Mouse (Mus musculus) adrenal gland (tissue): ENCODE results near the gene Selenon.
"Not testable (repeated sequence)": the region's sequence is repeated elsewhere in the genome, so short reads cannot be mapped to it uniquely, and the experiment has no call there.

Experiments used
- intact Hi-C: fragments of 180-260 bp; cut with DNase I; formaldehyde crosslinking; loops from one replicate; pipeline ENCODE4 v1.15.1; 2025

The Selenon gene

DNA sequence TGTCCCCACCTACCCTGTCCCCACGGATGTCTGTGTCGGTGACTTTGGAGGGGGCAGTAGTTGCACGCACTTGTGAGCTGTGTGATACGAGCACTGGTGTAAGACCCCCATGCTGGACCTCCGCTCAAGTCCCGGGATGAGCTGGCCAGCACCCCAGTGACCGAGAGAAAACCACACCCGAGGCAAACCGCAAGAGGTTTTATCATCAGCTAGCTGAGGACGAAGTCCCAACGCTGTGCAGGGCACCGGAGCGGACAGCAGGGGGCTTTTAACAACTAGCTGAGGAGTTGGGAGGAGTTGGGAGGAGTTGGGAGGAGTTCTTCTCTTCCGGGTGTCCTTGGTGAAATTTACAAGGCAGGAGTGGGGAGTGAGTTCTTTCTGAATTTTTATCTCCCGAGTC is 39.2 kb downstream of the Selenon start:
- intact Hi-C loops: no loop called here

DNA sequence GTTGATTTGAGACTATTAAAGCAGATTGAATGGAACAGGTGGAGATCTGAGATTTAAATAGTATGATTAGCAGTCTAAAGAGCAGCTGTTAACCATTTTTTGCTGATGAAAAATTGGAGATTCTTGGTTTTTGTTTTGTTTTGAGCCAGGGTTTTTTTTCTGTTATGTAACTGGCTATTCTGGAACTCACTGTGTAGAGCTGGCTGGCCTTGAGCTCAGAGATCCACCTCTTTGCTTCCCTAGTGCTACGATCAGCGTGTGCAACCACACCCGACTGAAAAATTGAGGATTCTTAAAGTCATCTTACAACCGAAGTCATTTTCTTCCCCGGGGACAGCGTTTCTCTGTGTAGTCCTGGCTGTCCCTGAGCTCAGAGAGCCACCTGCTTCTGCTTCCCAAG is 40.2 kb downstream of the Selenon start:
- intact Hi-C loops: no loop called here

GRCm38 (mm10) chr4:134510845-134511411 is 41.0 kb downstream of the Selenon start, which contains the start of gene Aunip:
Gene Aunip, plus strand, starts transcription at chr4:134510999.
- intact Hi-C loops: no loop called here

GRCm38 (mm10) chr4:134510396-134510795 is 41.6 kb downstream of the Selenon start:
- intact Hi-C loops: no loop called here

GRCm38 (mm10) chr4:134506713-134507112 is 45.3 kb downstream of the Selenon start:
- intact Hi-C loops: no loop called here

- intact Hi-C loops: no loop called here
Observed at GRCm38 (mm10) chr4:134505966-134506594, 45.9 kb downstream of the Selenon start.

DNA sequence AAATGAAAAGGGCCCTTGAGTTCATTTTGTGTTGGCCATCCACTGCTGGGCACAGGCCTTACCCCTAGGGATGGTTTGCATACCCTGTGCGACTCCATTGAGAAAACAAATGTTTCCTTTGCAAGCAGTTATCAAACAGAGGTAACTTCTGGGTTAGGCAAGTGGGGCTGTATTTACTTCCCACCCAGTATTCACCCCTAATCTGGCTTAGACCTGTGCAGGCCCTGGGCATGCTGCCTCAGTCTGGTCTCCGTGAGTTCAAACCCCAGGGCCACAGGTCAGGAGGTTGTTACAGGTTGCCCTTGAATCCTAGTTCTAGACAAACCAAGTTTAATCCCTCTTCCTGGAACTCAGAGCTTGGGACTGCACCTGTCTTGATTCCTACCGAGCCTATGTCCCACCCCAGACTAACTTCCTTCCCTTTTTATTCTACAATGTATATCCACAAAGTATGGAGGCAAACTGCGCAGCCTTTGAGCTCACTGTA is 46.6 kb downstream of the Selenon start:
- intact Hi-C loops: no loop called here

GRCm38 (mm10) chr4:134503686-134504357 is 48.1 kb downstream of the Selenon start:
- intact Hi-C loops: no loop called here

DNA sequence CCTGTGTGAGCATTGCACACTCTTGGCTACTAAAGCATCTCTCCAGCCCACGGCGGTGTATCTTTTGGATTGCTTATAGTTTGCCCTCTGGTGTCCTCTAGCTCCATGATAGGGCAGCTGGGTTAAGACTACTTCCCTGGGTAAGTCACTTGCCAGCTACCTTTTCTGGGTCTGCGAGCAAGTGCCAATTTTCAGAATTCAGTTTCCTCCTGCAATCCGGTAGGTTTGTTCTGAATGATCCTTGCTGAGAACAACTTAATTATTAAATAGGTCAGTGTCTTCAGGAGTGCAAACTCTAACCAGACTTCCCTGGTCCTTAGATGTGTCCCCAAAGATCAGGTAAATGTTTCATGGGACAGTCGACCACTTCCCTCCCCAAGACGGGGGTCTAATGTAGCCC is 50.9 kb downstream of the Selenon start:
- intact Hi-C loops: no loop called here

DNA sequence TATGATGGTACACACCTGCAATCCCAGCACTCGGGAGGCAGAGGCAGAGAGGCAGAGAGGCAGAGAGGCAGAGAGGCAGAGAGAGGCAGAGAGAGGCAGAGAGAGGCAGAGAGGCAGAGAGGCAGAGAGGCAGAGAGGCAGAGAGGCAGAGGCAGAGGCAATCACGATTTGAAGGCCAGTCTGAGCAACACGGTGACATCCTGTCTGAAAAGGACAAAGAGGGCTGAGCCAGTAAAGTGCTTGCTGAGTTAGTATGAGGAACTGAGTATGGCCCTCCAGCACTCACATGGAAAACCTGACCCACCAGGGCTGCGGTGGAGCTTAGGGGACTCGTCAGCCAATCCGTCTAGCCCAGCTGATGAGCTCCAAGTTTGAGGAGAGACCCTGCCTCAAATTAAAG is 53.0 kb downstream of the Selenon start:
- intact Hi-C loops: not testable (repeated sequence)

DNA sequence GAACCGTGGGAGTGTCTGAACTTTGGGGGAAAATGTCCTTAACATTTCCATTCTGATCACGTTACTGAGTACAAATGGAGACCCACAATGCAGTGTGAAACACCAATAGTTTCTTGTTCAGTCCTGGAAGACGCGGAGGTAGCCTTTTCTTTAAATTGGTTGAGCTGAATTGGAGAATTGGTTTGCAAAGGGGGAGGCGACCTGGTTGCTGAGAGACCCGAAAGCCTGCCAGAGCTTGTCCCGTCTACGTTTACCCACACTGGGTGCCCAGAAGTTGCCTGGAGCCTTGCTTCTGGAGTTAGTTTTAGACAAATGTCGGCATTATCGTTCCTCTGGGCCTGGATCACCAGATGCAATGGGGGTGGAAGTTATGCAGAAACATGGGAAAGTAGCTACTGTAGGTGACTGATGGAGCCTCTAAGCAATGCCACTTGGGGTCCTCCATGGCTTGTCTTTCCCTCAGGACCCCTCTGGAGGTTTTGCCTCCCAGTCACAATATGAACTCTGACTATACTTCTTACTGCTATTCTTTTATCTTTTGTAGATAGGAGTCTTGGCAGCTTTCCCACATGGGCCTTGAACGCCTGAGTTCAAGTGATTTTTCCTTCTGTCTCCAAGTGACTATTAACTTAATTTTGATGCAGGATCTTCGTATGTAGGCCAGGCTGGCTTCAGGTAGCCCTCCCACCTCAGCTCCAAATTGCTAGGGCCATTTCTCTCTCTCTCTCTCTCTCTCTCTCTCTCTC is 53.8 kb downstream of the Selenon start:
- intact Hi-C loops: no loop called here

- intact Hi-C loops: no loop called here
Observed at GRCm38 (mm10) chr4:134497223-134497622, 54.7 kb downstream of the Selenon start.

GRCm38 (mm10) chr4:134496595-134497210 is 55.3 kb downstream of the Selenon start, which contains the start of gene Paqr7:
Gene Paqr7, plus strand, starts transcription at chr4:134496697.
- intact Hi-C loops: no loop called here

- intact Hi-C loops: no loop called here
Observed at GRCm38 (mm10) chr4:134495546-134495923, 56.4 kb downstream of the Selenon start.

DNA sequence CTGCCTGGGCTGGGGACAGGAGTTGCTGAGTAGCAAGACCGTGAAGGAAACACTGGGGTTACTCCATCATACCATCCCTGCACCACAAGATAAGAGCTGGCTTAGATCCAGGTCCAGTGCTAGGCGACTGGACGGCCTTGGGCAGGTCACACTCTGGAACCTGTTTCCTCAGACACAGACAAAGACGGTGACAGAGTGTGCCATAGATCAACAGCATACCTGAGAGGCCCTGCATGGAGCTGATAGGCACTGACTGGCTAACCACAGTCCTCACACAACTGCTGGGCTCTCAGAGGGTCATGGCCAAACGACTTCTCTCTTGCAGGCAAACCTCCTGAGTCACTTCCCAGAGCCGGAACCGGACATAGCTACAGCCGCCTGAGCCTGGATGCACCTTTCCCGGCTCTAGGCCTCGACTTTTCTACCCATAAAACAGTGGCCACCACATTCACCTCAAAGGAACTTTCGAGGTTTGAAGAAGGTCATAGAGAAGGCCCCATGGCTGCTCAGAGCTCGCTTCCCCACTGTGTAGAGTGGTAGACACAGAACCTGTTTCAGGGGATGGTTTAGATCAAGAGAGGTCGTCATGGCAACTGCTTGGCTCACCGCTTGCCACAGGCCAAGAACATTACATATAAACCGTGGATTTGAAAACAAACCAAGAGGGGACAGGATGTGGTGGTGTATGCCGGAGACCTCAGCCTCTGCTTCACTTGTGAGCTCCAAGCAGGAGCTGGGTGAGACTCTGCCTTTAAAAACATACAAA is 57.0 kb downstream of the Selenon start:
- intact Hi-C loops: no loop called here

- intact Hi-C loops: not testable (repeated sequence)
Observed at GRCm38 (mm10) chr4:134494161-134494560, 57.8 kb downstream of the Selenon start.

- intact Hi-C loops: no loop called here
Observed at GRCm38 (mm10) chr4:134491716-134492115, 60.2 kb downstream of the Selenon start.

DNA sequence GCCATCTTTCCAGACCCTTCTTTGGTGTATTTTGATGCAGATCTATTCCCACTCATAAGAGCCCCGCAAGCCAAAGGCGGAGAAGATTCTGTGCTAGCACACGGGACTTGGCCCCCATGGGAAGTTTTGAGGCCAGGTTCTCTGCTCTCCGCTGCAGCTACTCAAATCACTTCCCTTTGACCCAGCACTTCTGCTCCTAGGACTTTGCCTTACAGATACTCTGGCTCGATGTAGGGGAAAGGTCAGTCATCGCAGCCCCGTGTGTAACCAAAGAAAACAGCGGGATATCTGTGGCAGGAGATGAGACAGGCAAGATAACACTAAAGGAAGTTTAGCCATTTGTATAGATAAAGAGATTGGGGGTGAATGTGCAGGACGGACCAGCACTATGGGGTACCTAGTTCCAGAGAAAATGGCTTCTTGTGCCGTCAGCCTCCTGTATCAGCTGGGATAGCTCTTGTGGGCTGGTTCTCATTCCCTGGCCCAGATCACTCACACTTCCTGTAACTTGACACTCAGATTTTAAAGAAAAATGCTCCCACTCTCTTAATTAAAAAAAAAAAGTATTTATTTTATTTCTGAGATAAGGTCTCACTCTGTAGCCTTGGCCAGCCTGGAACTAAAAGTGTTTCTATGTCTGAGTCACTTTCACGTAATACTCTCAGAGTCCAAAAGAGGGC is 61.8 kb downstream of the Selenon start:
- intact Hi-C loops: no loop called here

- intact Hi-C loops: no loop called here
Observed at GRCm38 (mm10) chr4:134488211-134488610, 63.8 kb downstream of the Selenon start.
